Comparison of ENCODE assay signal across 19 mouse cellular contexts in the genomic region with DNA sequence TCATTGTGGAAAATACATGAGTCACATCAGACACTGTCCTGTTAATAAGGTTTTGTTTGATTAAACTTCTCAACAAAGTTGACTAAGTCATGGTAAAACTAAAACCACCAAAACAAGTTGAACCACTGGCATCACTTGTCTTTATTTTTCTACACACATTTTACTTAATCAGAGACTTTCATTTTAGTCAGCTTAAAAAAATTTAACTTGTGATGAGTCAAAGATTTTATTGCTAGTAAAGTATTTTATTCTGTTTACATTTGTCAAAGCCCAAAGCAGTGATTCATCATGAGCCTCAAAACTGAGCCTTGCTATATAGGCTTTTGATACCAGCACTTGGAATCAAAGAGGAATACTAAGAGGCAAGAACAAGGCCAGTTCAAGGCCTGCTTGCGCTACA.
A peak's percentile ranks its signal among the peaks of the same experiment; 100 is the strongest.
DNase-seq lines count a peak whose midpoint lies in the region; TF ChIP-seq lines count a peak whose summit lies in the region.
"Had no signal": no experiment of that assay in that cellular context is flagged by ENCODE, and none has a peak within 500 bp of the region (broad histone marks: within the 10 kb centered on the region; RNA-seq: fewer than 3 reads in every experiment).

No protein-coding gene starts in this region.

- TF ChIP-seq POLR2A in embryonic fibroblast, embryonic 13.5 days (IDR thresholded peaks at IDR 0.05; ENCODE audit: low read depth, low read length), result no peak

- H3K27ac ChIP-seq in embryonic fibroblast, embryonic 13.5 days (ENCODE audit: insufficient read depth, low read length), result peak overlapping the region; percentile 73
- H3K27ac ChIP-seq: embryonic facial prominence, embryonic 10.5 days; embryonic facial prominence, embryonic 13.5 days; hindbrain, embryonic 12.5 days had no signal

- DNase-seq in 3134 (ENCODE audit: extremely low read depth, insufficient read length, low spot score), result peak; percentile 65
- DNase-seq in Muller cell, postnatal 12 days (ENCODE audit: inconsistent ontology term), result peak; percentile 47
- DNase-seq in gastrocnemius, adult 8-10 months (ENCODE audit: low spot score in 2 of 2), result no peak
- DNase-seq in frontal cortex, postnatal 10 days (ENCODE audit: low spot score in 2 of 2), result no peak
- DNase-seq in lung, postnatal 36 days, result no peak
- DNase-seq: adrenal gland, adult 8-10 months; adrenal gland, postnatal 25 days; cerebellum, adult 11-12 months; cerebellum, adult 8-10 months; cerebellum, postnatal 10 days; cerebellum, postnatal 36 days; embryo, embryonic 11 days; gastrocnemius, postnatal 14 days; heart, adult 11 months; kidney, adult 18-20 months had no signal

- H3K4me3 ChIP-seq in embryonic fibroblast, embryonic 13.5 days (ENCODE audit: insufficient read depth, low read length), result no peak overlapping the region
- H3K4me3 ChIP-seq: embryonic facial prominence, embryonic 10.5 days; embryonic facial prominence, embryonic 13.5 days; hindbrain, embryonic 12.5 days had no signal

- peaks cover 2% of the 10 kb centered on the region; the same call in 1 of the 2 replicates for H3K4me1 ChIP-seq in embryonic fibroblast, embryonic 13.5 days (ENCODE audit: control insufficient read depth, insufficient read depth, low read length)
- H3K4me1 ChIP-seq: embryonic facial prominence, embryonic 10.5 days; embryonic facial prominence, embryonic 13.5 days; hindbrain, embryonic 12.5 days had no signal

- TF ChIP-seq CTCF in embryonic fibroblast, embryonic 13.5 days (IDR thresholded peaks at IDR 0.05; ENCODE audit: borderline replicate concordance, insufficient read depth, low read length), result no peak

Comparison
In these comparisons a context has a peak if more than half of its experiments do, and no peak if none do; other contexts are left out.
1. DNase-seq: peak in 3134 (single experiment) and Muller cell, postnatal 12 days (single experiment); none in gastrocnemius, adult 8-10 months (0 of 2), frontal cortex, postnatal 10 days (0 of 2) and lung, postnatal 36 days (single experiment).